Mouse (Mus musculus): ENCODE measurements around the gene Pdzd4. TPM values are rescaled to one million over a fixed set of nuclear protein-coding genes. Genes with fewer than 3 reads are reported as not detected.

Gene Pdzd4
- polyA plus RNA-seq, 1 experiment from 2014 or later = 1.6 TPM

- H3K9ac ChIP-seq (ENCODE audit: low read depth, low read length) = no peak overlapping the region
- ATAC-seq (ENCODE audit: low FRiP score) (no peak), DNase-seq (ENCODE audit: low spot score) (no peak)
- WGBS = 38% methylated on average over 1 of the region's 1 CpGs
- H3K4me2 ChIP-seq (replicated peaks; ENCODE audit: low read depth, low read length) = no peak overlapping the region
- H3K4me1 ChIP-seq (replicated peaks; ENCODE audit: control insufficient read depth, insufficient read depth, low read length) = no peaks in the 10 kb centered on the region
- H3K4me3 ChIP-seq (ENCODE audit: low read depth, low read length) = no peak overlapping the region
- H3K9me3 ChIP-seq (ENCODE audit: control insufficient read depth, low read length) = no peaks in the 10 kb centered on the region
- no peaks in the 10 kb centered on the region for H3K27me3 ChIP-seq (ENCODE audit: control insufficient read depth, insufficient read depth, low read length)
- H3K27ac ChIP-seq (ENCODE audit: low read depth, low read length) = no peak overlapping the region
- H3K36me3 ChIP-seq (ENCODE audit: control insufficient read depth, insufficient read depth, low read length) = no peaks in the 10 kb centered on the region
Measured at GRCm38 (mm10) chrX:73793505-73793904, 31.3 kb downstream of the Pdzd4 start.

DNA sequence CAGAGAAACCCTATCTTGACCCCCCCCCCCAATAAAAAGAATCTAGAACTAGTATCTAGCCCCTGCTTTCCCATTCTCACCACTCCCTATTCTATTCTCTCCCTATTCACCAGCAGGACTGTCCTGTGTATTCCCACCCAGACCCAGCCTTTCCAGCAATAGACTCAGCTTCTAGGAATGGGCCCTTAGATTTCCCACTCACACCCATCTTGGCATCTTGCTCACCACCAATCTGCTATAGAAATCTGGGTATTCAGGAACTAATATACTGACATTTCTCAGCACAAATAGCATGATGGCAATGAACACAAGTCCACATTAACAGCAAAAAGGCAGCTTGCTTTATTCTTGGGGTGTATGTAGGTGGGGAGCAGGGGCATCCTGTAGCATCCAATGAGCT is 31.7 kb downstream of the Pdzd4 start:
- no peak for ATAC-seq (ENCODE audit: low FRiP score)
- no peak overlapping the region for H3K4me2 ChIP-seq (replicated peaks; ENCODE audit: low read depth, low read length)
- H3K9ac ChIP-seq (ENCODE audit: low read depth, low read length) = no peak overlapping the region
- H3K4me3 ChIP-seq (ENCODE audit: low read depth, low read length) = no peak overlapping the region
- no peak overlapping the region for H3K27ac ChIP-seq (ENCODE audit: low read depth, low read length)
- no peaks in the 10 kb centered on the region for H3K9me3 ChIP-seq (ENCODE audit: control insufficient read depth, low read length)
- no peaks in the 10 kb centered on the region for H3K36me3 ChIP-seq (ENCODE audit: control insufficient read depth, insufficient read depth, low read length)
- H3K27me3 ChIP-seq (ENCODE audit: control insufficient read depth, insufficient read depth, low read length) = no peaks in the 10 kb centered on the region
- DNase-seq (ENCODE audit: low spot score) = no peak
- H3K4me1 ChIP-seq (replicated peaks; ENCODE audit: control insufficient read depth, insufficient read depth, low read length) = no peaks in the 10 kb centered on the region

DNA sequence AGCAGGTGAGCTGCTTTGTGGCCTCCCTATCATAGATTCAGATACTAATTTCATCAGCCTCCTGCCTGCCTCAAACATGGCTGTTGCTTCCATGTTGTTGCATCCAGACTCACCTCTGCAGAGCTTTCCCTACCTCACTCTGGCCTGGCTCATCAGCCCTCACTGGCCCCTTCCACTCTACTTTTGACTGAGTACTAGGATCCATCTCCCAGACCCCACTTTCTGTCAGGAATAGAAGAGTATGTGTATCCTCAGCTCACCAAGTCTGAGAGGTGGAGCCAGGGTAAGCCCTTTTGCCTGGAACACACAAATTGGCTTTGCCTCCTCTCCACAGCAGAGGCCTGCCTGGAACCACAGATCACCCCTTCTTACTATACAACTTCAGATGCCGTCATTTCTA is 36.3 kb downstream of the Pdzd4 start:
- no peaks in the 10 kb centered on the region for H3K9me3 ChIP-seq (ENCODE audit: control insufficient read depth, low read length)
- no peaks in the 10 kb centered on the region for H3K36me3 ChIP-seq (ENCODE audit: control insufficient read depth, insufficient read depth, low read length)
- H3K9ac ChIP-seq (ENCODE audit: low read depth, low read length) = no peak overlapping the region
- H3K4me2 ChIP-seq (replicated peaks; ENCODE audit: low read depth, low read length) = no peak overlapping the region
- WGBS = 86% methylated on average over 1 of the region's 1 CpGs
- no peaks in the 10 kb centered on the region for H3K27me3 ChIP-seq (ENCODE audit: control insufficient read depth, insufficient read depth, low read length)
- no peak overlapping the region for H3K4me3 ChIP-seq (ENCODE audit: low read depth, low read length)
- ATAC-seq (ENCODE audit: low FRiP score) (no peak), DNase-seq (ENCODE audit: low spot score) (no peak)
- no peak overlapping the region for H3K27ac ChIP-seq (ENCODE audit: low read depth, low read length)
- no peaks in the 10 kb centered on the region for H3K4me1 ChIP-seq (replicated peaks; ENCODE audit: control insufficient read depth, insufficient read depth, low read length)

DNA sequence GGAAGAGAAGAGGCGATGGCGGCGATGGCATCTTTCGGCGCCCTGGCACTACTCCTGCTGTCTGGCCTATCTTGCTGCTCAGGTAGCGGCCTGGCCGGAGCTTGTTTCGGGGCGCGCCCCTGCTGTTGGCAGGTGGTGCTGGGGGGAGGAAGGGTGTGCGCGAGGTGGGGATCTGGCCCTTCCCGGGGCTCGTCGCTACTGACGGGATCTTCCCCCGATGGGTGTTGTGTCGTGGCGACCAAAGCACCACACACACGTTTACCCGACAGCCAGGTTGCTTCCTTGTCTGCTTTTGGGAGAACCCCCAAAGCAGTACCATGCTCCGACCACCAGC is 37.6 kb downstream of the Pdzd4 start:
- ATAC-seq (ENCODE audit: low FRiP score) (no peak), DNase-seq (ENCODE audit: low spot score) (no peak)
- H3K9ac ChIP-seq (ENCODE audit: low read depth, low read length) = peak overlapping the region; percentile 71
- no peaks in the 10 kb centered on the region for H3K9me3 ChIP-seq (ENCODE audit: control insufficient read depth, low read length)
- H3K27me3 ChIP-seq (ENCODE audit: control insufficient read depth, insufficient read depth, low read length) = no peaks in the 10 kb centered on the region
- WGBS = 14% methylated on average over 15 of the region's 22 CpGs
- H3K4me3 ChIP-seq (ENCODE audit: low read depth, low read length) = peak overlapping the region; percentile 54
- H3K4me2 ChIP-seq (replicated peaks; ENCODE audit: low read depth, low read length) = peak overlapping the region; percentile 55
- H3K36me3 ChIP-seq (ENCODE audit: control insufficient read depth, insufficient read depth, low read length) = no peaks in the 10 kb centered on the region
- H3K27ac ChIP-seq (ENCODE audit: low read depth, low read length) = peak overlapping the region; percentile 51
- H3K4me1 ChIP-seq (replicated peaks; ENCODE audit: control insufficient read depth, insufficient read depth, low read length) = no peaks in the 10 kb centered on the region

- DNase-seq (ENCODE audit: low spot score) (peak; percentile 94), ATAC-seq (ENCODE audit: low FRiP score) (peak; percentile 97)
- WGBS = 9% methylated on average over 47 of the region's 52 CpGs
- no peaks in the 10 kb centered on the region for H3K9me3 ChIP-seq (ENCODE audit: control insufficient read depth, low read length)
- no peaks in the 10 kb centered on the region for H3K27me3 ChIP-seq (ENCODE audit: control insufficient read depth, insufficient read depth, low read length)
- peak within 1 kb of the TSS; percentile 64 for H3K27ac ChIP-seq (ENCODE audit: low read depth, low read length)
- no peaks in the 10 kb centered on the region for H3K4me1 ChIP-seq (replicated peaks; ENCODE audit: control insufficient read depth, insufficient read depth, low read length)
- peak within 1 kb of the TSS; percentile 71 for H3K9ac ChIP-seq (ENCODE audit: low read depth, low read length)
- peak within 1 kb of the TSS; percentile 54 for H3K4me3 ChIP-seq (ENCODE audit: low read depth, low read length)
- no peaks in the 10 kb centered on the region for H3K36me3 ChIP-seq (ENCODE audit: control insufficient read depth, insufficient read depth, low read length)
- peak within 1 kb of the TSS; percentile 55 for H3K4me2 ChIP-seq (replicated peaks; ENCODE audit: low read depth, low read length)
Measured at GRCm38 (mm10) chrX:73786364-73787224, 38.2 kb downstream of the Pdzd4 start, which contains the start of the genes Idh3g and Ssr4. Gene Idh3g (minus strand): TSS chrX:73786897. Gene Ssr4 (plus strand): TSS chrX:73787028.

GRCm38 (mm10) chrX:73785666-73786065 is 39.1 kb downstream of the Pdzd4 start:
- DNase-seq (ENCODE audit: low spot score) = no peak
- H3K27ac ChIP-seq (ENCODE audit: low read depth, low read length) = peak overlapping the region; percentile 64

GRCm38 (mm10) chrX:73782227-73782626 is 42.5 kb downstream of the Pdzd4 start:
- Histone ChIP-seq H3K9me3 (ENCODE audit: control insufficient read depth, low read length) (no peaks in the 10 kb centered on the region), H3K9ac (ENCODE audit: low read depth, low read length) (no peak overlapping the region), H3K36me3 (ENCODE audit: control insufficient read depth, insufficient read depth, low read length) (no peaks in the 10 kb centered on the region), H3K4me1 (replicated peaks; ENCODE audit: control insufficient read depth, insufficient read depth, low read length) (no peaks in the 10 kb centered on the region), H3K4me2 (replicated peaks; ENCODE audit: low read depth, low read length) (no peak overlapping the region), H3K27ac (ENCODE audit: low read depth, low read length) (no peak overlapping the region), H3K4me3 (ENCODE audit: low read depth, low read length) (no peak overlapping the region), H3K27me3 (ENCODE audit: control insufficient read depth, insufficient read depth, low read length) (no peaks in the 10 kb centered on the region)
- DNase-seq (ENCODE audit: low spot score) (no peak), ATAC-seq (ENCODE audit: low FRiP score) (no peak)
- WGBS = 90% methylated on average over 3 of the region's 3 CpGs

More at GRCm38 (mm10) chrX:73785666-73786065, 39.1 kb downstream of the Pdzd4 start:
- Histone ChIP-seq H3K4me1 (replicated peaks; ENCODE audit: control insufficient read depth, insufficient read depth, low read length) (no peaks in the 10 kb centered on the region), H3K9ac (ENCODE audit: low read depth, low read length) (peak overlapping the region; percentile 61), H3K27me3 (ENCODE audit: control insufficient read depth, insufficient read depth, low read length) (no peaks in the 10 kb centered on the region), H3K9me3 (ENCODE audit: control insufficient read depth, low read length) (no peaks in the 10 kb centered on the region), H3K4me2 (replicated peaks; ENCODE audit: low read depth, low read length) (peak overlapping the region; percentile 46), H3K4me3 (ENCODE audit: low read depth, low read length) (peak overlapping the region; percentile 54), H3K36me3 (ENCODE audit: control insufficient read depth, insufficient read depth, low read length) (no peaks in the 10 kb centered on the region)
- ATAC-seq (ENCODE audit: low FRiP score) = no peak

DNA sequence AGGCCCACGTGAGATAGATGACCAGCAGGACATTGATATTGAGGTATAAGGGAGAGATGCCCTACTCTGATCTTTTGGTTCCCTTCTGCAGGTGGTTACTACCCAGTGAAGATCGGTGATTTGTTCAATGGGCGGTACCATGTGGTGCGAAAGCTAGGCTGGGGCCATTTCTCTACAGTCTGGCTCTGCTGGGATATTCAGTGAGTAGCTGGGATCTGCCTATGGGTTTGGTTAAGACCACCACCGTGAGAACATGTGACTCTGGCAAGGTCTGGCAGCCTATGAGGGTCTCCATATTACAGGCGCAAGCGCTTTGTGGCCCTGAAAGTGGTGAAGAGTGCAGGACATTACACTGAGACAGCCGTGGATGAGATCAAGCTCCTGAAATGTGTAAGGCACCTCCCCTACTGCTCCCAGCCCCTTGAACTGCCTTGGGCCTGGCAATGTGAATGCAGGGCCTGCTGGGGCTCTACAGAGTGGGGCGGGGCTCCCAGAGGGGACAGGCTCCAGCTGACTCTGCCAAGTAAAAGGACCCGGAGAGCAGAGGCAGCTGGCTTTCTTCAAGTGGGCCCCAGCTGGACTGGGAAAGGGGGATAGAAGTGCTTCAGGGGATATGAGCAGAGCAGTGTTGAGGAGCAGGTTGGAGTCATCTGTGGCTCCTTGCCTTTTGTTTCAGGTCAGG is 49.8 kb downstream of the Pdzd4 start:
- H3K4me3 ChIP-seq (ENCODE audit: low read depth, low read length) = no peak overlapping the region
- H3K9ac ChIP-seq (ENCODE audit: low read depth, low read length) = no peak overlapping the region
- no peaks in the 10 kb centered on the region for H3K36me3 ChIP-seq (ENCODE audit: control insufficient read depth, insufficient read depth, low read length)
- 74% methylated on average over 10 of the region's 10 CpGs for WGBS
- DNase-seq (ENCODE audit: low spot score) (peak; percentile 16), ATAC-seq (ENCODE audit: low FRiP score) (peak; percentile 62)
- H3K27me3 ChIP-seq (ENCODE audit: control insufficient read depth, insufficient read depth, low read length) = no peaks in the 10 kb centered on the region
- H3K4me1 ChIP-seq (replicated peaks; ENCODE audit: control insufficient read depth, insufficient read depth, low read length) = no peaks in the 10 kb centered on the region
- no peak overlapping the region for H3K27ac ChIP-seq (ENCODE audit: low read depth, low read length)
- no peaks in the 10 kb centered on the region for H3K9me3 ChIP-seq (ENCODE audit: control insufficient read depth, low read length)
- H3K4me2 ChIP-seq (replicated peaks; ENCODE audit: low read depth, low read length) = no peak overlapping the region
